Mouse (Mus musculus) forebrain, embryonic 10.5 days (tissue): Measurements from ENCODE around the gene Ace3. TPM values are rescaled to one million over a fixed set of nuclear protein-coding genes. Genes with fewer than 3 reads are reported as not detected.
"Not testable (repeated sequence)": the region's sequence is repeated elsewhere in the genome, so short reads cannot be mapped to it uniquely, and the experiment has no call there.

Experiments used
- DNase-seq: peaks from one replicate; pipeline ENCODE4 v3.0.0-alpha.2; 2017; ENCODE audit warnings: low spot score; ENCODE audit errors: extremely low spot score
- H3K27ac ChIP-seq: fragments of 300-500 bp; sonication (generic); 2 replicates; pipeline ENCODE4 v1.5.1; 2016; ENCODE audit warnings: mild to moderate bottlenecking
- H3K27me3 ChIP-seq: fragments of 300-500 bp; sonication (generic); 2 replicates; pipeline ENCODE4 v1.6.1; 2016; ENCODE audit warnings: mild to moderate bottlenecking; ENCODE audit not compliant: poor library complexity, severe bottlenecking
- H3K36me3 ChIP-seq: fragments of 300-500 bp; sonication (generic); replicated peaks from 2 replicates; pipeline ENCODE4 v1.6.1; 2016; ENCODE audit warnings: mild to moderate bottlenecking, moderate library complexity
- H3K4me1 ChIP-seq: fragments of 300-500 bp; sonication (generic); 2 replicates; pipeline ENCODE4 v1.6.1; 2016
- H3K4me3 ChIP-seq: fragments of 300-500 bp; sonication (generic); 2 replicates; pipeline ENCODE4 v1.5.1; 2016; ENCODE audit warnings: mild to moderate bottlenecking, moderate library complexity
- H3K9me3 ChIP-seq: fragments of 300-500 bp; sonication (generic); 2 replicates; pipeline ENCODE4 v1.6.1; 2016; ENCODE audit warnings: mild to moderate bottlenecking, moderate library complexity
- WGBS: fragments of 180-500 bp; shearing (Covaris S2); methylation state at CpG from one replicate; pipeline ENCODE4 v1.1.7; 2016; 5-methylcytosine and 5-hydroxymethylcytosine counted together
- polyA plus RNA-seq: library from polyadenylated mRNA; unstranded; fragments of >200 nt; fragmentation: Nextera tagmentation; extraction: Ambion mirVana; gene quantifications from 2 replicates; pipeline ENCODE4 v1.2.1, GENCODE M21; 2016

The Ace3 gene
- polyA plus RNA-seq, 1 experiment from 2014 or later: not detected

- H3K4me1 ChIP-seq: peaks cover 16% of the 10 kb centered on the region
- DNase-seq, H3K9me3 ChIP-seq, H3K36me3 ChIP-seq, H3K27me3 ChIP-seq: not testable (repeated sequence)
- peak overlapping the region; percentile 65; the same call in 1 of the 2 replicates for H3K27ac ChIP-seq
- 34% methylated on average over 12 of the region's 25 CpGs for WGBS
- peak overlapping the region; percentile 47 for H3K4me3 ChIP-seq
Observed at GRCm38 (mm10) chr11:106032074-106032473, 37.6 kb downstream of the Ace3 start.

GRCm38 (mm10) chr11:106033491-106033919, 39.0 kb downstream of the Ace3 start:
- peaks cover 2% of the 10 kb centered on the region; the same call in 1 of the 2 replicates for H3K9me3 ChIP-seq
- 38% methylated on average over 11 of the region's 11 CpGs for WGBS
- peak overlapping the region; percentile 84 for H3K27ac ChIP-seq
- no peaks in the 10 kb centered on the region for H3K27me3 ChIP-seq
- H3K36me3 ChIP-seq: no peaks in the 10 kb centered on the region
- peak overlapping the region; percentile 38 for H3K4me3 ChIP-seq
- peaks cover 28% of the 10 kb centered on the region for H3K4me1 ChIP-seq
- peak; percentile 44 for DNase-seq

GRCm38 (mm10) chr11:106034986-106035385, 40.5 kb downstream of the Ace3 start:
- WGBS: 92% methylated on average over 9 of the region's 9 CpGs
- 0 out of 2 replicates have a peak, but pooled peaks cover 6% of the 10 kb centered on the region for H3K36me3 ChIP-seq
- DNase-seq: no peak
- H3K27ac ChIP-seq: no peak overlapping the region
- peaks cover 2% of the 10 kb centered on the region; the same call in 1 of the 2 replicates for H3K9me3 ChIP-seq
- peaks cover 33% of the 10 kb centered on the region for H3K4me1 ChIP-seq
- H3K4me3 ChIP-seq: no peak overlapping the region
- no peaks in the 10 kb centered on the region for H3K27me3 ChIP-seq

DNA sequence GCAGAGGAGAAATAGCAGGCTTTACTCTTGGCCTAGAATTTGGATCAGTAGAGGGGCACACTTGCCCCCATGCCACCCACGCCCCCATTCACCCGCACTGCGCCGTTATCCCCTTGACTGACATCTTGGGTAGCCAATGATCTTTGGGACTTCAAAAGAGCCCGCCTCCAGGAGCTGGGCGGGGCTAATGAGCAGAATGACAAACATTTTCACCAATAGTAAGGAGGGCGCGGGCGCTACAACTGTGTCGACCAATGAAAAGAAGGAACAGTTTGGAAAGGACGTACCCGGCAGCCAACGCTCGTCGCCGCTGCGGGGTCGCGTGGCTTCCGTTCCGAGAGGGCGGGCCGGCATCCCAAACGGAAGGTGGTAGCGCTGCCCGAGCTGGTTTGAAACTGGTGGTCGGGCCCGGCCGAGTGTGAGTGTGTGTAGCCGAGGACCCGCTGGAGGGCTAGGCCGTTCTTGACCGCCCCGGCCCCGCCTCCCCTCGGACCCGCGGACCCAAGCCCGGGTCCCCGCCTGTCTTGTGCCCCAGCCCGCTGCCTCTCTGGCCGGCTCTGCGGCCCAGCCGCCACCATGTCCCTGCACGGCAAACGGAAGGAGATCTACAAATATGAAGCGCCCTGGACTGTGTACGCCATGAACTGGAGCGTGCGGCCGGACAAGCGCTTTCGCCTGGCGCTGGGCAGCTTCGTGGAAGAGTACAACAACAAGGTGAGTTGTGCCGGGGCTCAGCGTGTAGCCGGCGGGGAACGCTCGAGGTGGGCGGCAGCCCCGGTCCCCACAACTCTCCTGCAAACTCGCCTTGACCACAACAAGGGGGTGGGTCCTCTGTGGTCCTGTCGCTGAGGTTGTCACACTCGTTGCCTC, 42.3 kb downstream of the Ace3 start, which contains the start of gene Dcaf7:
Gene Dcaf7, plus strand, starts transcription at position 325 of the 870 bp plus-strand sequence.
- peak; percentile 98 for DNase-seq
- WGBS: under 1% methylated on average over 66 of the region's 66 CpGs
- Histone ChIP-seq H3K4me1 (peaks cover 33% of the 10 kb centered on the region), H3K9me3 (peaks cover 1% of the 10 kb centered on the region; the same call in 1 of the 2 replicates), H3K27ac (peak within 1 kb of the TSS; percentile 92), H3K27me3 (no peaks in the 10 kb centered on the region), H3K36me3 (0 out of 2 replicates have a peak, but pooled peaks cover 10% of the 10 kb centered on the region), H3K4me3 (peak within 1 kb of the TSS; percentile 97)

DNA sequence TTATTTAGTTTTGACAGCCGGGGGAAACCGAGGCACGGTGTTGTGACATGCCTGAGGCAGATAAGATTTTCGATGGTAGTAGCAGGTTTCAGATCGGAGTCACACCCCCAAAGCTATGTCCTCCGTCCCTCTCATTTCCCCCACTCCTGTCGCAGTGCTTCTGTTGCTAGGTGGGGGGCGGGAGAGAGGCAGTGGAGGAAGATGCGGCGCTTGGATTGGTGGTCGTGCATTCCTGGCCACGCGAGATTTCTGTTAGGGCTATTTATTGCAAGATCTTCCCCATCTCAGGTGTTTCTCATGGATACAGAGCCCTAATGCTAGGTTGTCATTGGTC, 42.9 kb downstream of the Ace3 start:
- H3K27ac ChIP-seq: peak overlapping the region; percentile 92
- H3K9me3 ChIP-seq: no peaks in the 10 kb centered on the region
- 0 out of 2 replicates have a peak, but pooled peaks cover 10% of the 10 kb centered on the region for H3K36me3 ChIP-seq
- H3K27me3 ChIP-seq: no peaks in the 10 kb centered on the region
- WGBS: 0% methylated on average over 13 of the region's 13 CpGs
- DNase-seq: peak; percentile 54
- peaks cover 33% of the 10 kb centered on the region for H3K4me1 ChIP-seq
- H3K4me3 ChIP-seq: peak overlapping the region; percentile 97

DNA sequence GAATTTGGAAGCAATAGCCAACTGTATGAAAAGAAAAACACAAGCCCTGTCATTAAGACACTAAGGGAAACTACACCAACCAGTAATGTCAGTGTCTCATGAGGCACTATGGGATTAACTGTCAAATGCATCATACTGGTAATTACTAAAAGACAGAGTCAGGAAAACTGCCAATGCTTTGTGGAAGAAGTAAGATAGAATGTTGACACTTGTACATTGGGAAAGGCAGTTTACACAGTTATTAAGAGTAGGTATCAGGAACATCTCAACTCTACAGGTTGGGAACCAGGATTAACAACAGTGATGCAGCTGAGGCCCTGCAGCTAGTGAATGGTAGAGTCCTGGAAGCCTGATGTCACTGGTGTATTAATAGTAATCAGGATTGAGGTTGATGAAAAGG, 49.9 kb downstream of the Ace3 start:
- no peak for DNase-seq
- Histone ChIP-seq H3K27me3 (no peaks in the 10 kb centered on the region), H3K4me3 (no peak overlapping the region), H3K27ac (no peak overlapping the region), H3K4me1 (no peaks in the 10 kb centered on the region), H3K9me3 (no peaks in the 10 kb centered on the region), H3K36me3 (peaks cover 44% of the 10 kb centered on the region)

DNA sequence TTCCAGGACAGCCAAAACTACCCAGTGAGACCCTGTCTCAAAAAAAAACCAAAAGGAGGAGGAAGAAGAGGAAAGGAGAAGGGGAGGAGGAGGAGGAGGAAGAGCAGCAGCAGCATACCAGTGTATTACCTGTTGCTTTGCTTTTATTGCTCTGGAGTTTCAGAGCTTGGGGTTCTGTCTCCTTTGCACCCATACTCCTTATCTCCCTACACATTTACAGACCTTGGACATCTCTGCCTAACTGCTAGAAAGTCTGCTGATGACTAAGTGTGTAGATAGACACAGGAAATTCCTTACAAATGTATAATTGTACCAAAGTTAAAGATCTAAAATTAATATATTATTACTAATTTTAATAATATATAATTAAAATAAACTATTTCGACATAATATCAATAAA, 50.8 kb downstream of the Ace3 start:
- Histone ChIP-seq H3K36me3 (peaks cover 49% of the 10 kb centered on the region), H3K9me3 (no peaks in the 10 kb centered on the region), H3K27me3 (no peaks in the 10 kb centered on the region), H3K4me3 (no peak overlapping the region), H3K27ac (no peak overlapping the region), H3K4me1 (no peaks in the 10 kb centered on the region)
- WGBS: 96% methylated on average over 1 of the region's 1 CpGs
- no peak for DNase-seq

GRCm38 (mm10) chr11:106045780-106046179, 51.3 kb downstream of the Ace3 start:
- no peak overlapping the region for H3K4me3 ChIP-seq
- H3K27ac ChIP-seq: no peak overlapping the region
- H3K9me3 ChIP-seq: no peaks in the 10 kb centered on the region
- peaks cover 52% of the 10 kb centered on the region for H3K36me3 ChIP-seq
- H3K4me1 ChIP-seq: no peaks in the 10 kb centered on the region
- DNase-seq: no peak
- WGBS: 92% methylated on average over 3 of the region's 3 CpGs
- H3K27me3 ChIP-seq: no peaks in the 10 kb centered on the region

DNA sequence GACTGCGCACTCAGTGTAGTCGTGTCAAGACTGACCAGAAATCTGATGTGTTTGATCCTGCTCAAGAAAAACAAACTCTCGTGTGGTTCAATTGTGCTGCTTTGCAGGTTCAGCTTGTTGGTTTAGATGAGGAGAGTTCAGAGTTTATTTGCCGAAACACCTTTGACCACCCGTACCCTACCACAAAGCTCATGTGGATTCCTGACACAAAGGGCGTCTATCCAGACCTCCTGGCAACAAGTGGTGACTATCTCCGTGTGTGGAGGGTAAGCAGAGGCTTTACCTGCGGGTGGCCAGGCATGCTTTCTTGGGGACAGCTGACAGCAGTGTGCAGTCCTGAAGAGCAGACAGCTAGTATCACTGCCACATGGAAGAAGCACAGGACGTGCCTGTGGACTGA, 52.1 kb downstream of the Ace3 start:
- DNase-seq: no peak
- H3K4me1 ChIP-seq: no peaks in the 10 kb centered on the region
- no peaks in the 10 kb centered on the region for H3K9me3 ChIP-seq
- peaks cover 59% of the 10 kb centered on the region for H3K36me3 ChIP-seq
- no peak overlapping the region for H3K27ac ChIP-seq
- 91% methylated on average over 9 of the region's 9 CpGs for WGBS
- no peak overlapping the region for H3K4me3 ChIP-seq
- H3K27me3 ChIP-seq: no peaks in the 10 kb centered on the region

DNA sequence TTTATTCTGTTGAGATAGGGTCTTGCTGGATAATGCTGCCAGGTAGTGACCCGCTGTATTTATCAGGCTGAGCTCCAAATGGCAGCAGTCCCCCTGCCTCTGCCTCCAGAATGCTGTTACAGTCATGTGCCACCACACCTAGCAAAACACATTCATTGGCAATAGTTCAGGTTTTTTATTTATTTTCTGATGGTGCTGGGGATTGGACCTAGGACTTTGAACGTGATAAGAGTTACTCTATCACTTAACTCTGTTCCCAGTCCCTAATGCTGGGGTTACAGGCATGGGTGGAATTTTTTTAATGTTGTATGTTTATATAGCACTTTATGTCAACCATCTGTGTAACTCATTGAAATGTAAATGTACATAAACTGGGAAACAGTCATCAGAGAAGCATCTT, 59.4 kb downstream of the Ace3 start:
- Histone ChIP-seq H3K4me3 (no peak overlapping the region), H3K9me3 (no peaks in the 10 kb centered on the region), H3K36me3 (peaks cover 99% of the 10 kb centered on the region), H3K4me1 (no peaks in the 10 kb centered on the region), H3K27ac (no peak overlapping the region), H3K27me3 (no peaks in the 10 kb centered on the region)
- DNase-seq: no peak
- WGBS: 97% methylated on average over 2 of the region's 2 CpGs

- H3K27ac ChIP-seq: no peak overlapping the region
- no peak overlapping the region for H3K4me3 ChIP-seq
- DNase-seq: no peak
- H3K4me1 ChIP-seq: no peaks in the 10 kb centered on the region
- no peaks in the 10 kb centered on the region for H3K27me3 ChIP-seq
- peaks cover 99% of the 10 kb centered on the region for H3K36me3 ChIP-seq
- WGBS: 96% methylated on average over 8 of the region's 8 CpGs
- H3K9me3 ChIP-seq: no peaks in the 10 kb centered on the region
Observed at GRCm38 (mm10) chr11:106054600-106054999, 60.1 kb downstream of the Ace3 start.
